Mouse (Mus musculus) bone marrow macrophage, adult 2 months (primary cell): ENCODE data around the gene Nek2.

Experiments
- CTCF ChIP-seq: IDR thresholded peaks from 2 replicates; pipeline ENCODE4 v1.5.1; 2012; ENCODE audit warnings: low read depth, mild to moderate bottlenecking, low read length, moderate library complexity
- POLR2A ChIP-seq: IDR thresholded peaks from 2 replicates; pipeline ENCODE4 v1.6.1; 2012; ENCODE audit warnings: mild to moderate bottlenecking, low read depth, low read length, borderline replicate concordance

GRCm38 (mm10) chr1:191787379-191787778 is 33.9 kb upstream of the Nek2 start:
- TF ChIP-seq POLR2A: no peak
- no peak for TF ChIP-seq CTCF
